Mouse (Mus musculus) midbrain, embryonic 11.5 days (tissue): ENCODE results near the gene Zfp1. TPM values are rescaled to one million over a fixed set of nuclear protein-coding genes. Genes with fewer than 3 reads are reported as not detected.
"Not testable (repeated sequence)": the region's sequence is repeated elsewhere in the genome, so short reads cannot be mapped to it uniquely, and the experiment has no call there.

Source experiments
- ATAC-seq: fragments of 200-750 bp; cut with Nextera tagmentation; 2 replicates; pipeline ENCODE4 v1.8.0; 2017; ENCODE audit warnings: moderate TSS enrichment, moderate library complexity; ENCODE audit not compliant: low FRiP score
- DNase-seq: peaks from one replicate; pipeline ENCODE4 v3.0.0; 2015; ENCODE audit warnings: low spot score; ENCODE audit errors: missing footprints
- H3K27ac ChIP-seq: fragments of 300-500 bp; sonication (generic); 2 replicates; pipeline ENCODE4 v1.5.1; 2014; ENCODE audit warnings: low read depth, low read length
- H3K27me3 ChIP-seq: fragments of 300-500 bp; sonication (generic); 2 replicates; pipeline ENCODE4 v1.6.1; 2014; ENCODE audit warnings: mild to moderate bottlenecking, low read length, moderate library complexity, mixed read lengths; ENCODE audit not compliant: control insufficient read depth, insufficient read depth
- H3K36me3 ChIP-seq: fragments of 300-500 bp; sonication (generic); 2 replicates; pipeline ENCODE4 v1.6.1; 2014; ENCODE audit warnings: mild to moderate bottlenecking, low read length, moderate library complexity, mixed read lengths; ENCODE audit not compliant: control insufficient read depth, insufficient read depth
- H3K4me1 ChIP-seq: fragments of 300-500 bp; sonication (generic); 2 replicates; pipeline ENCODE4 v1.6.1; 2014; ENCODE audit warnings: low read length; ENCODE audit not compliant: control insufficient read depth, insufficient read depth
- H3K4me2 ChIP-seq: fragments of 300-500 bp; sonication (generic); 2 replicates; pipeline ENCODE4 v1.6.1; 2014; ENCODE audit warnings: mild to moderate bottlenecking, moderate library complexity
- H3K4me3 ChIP-seq: fragments of 300-500 bp; sonication (generic); 2 replicates; pipeline ENCODE4 v1.5.1; 2014; ENCODE audit warnings: low read depth, low read length
- H3K9ac ChIP-seq: fragments of 300-500 bp; sonication (generic); 2 replicates; pipeline ENCODE4 v1.6.1; 2014; ENCODE audit warnings: low read length
- H3K9me3 ChIP-seq: fragments of 300-500 bp; sonication (generic); 2 replicates; pipeline ENCODE4 v1.6.1; 2016; ENCODE audit warnings: low read length; ENCODE audit not compliant: control insufficient read depth
- WGBS: fragments of 180-500 bp; shearing (Covaris S2); extraction: QIAGEN DNeasy Blood & Tissue Kit; methylation state at CpG from one replicate; pipeline ENCODE4 v1.1.7; 2014; 5-methylcytosine and 5-hydroxymethylcytosine counted together
- polyA plus RNA-seq: library from polyadenylated mRNA; unstranded; fragments of >200 nt; fragmentation: Nextera tagmentation; extraction: Ambion mirVana; gene quantifications from 2 replicates; pipeline ENCODE4 v1.2.1, GENCODE M21; 2014

Gene Zfp1
- polyA plus RNA-seq, 1 experiment from 2014 or later = 23.8 TPM

GRCm38 (mm10) chr8:111630105-111630521 lies 13.1 kb upstream of the Zfp1 start, which contains the start of gene Ldhd:
Gene Ldhd (minus strand): TSS chr8:111630374.
- no peak for ATAC-seq
- no peak within 1 kb of the TSS for H3K27ac ChIP-seq

GRCm38 (mm10) chr8:111631589-111631988 lies 11.6 kb upstream of the Zfp1 start:
- Histone ChIP-seq H3K36me3 (no peaks in the 10 kb centered on the region), H3K9ac (no peak overlapping the region), H3K4me3 (no peak overlapping the region), H3K27ac (no peak overlapping the region), H3K4me1 (no peaks in the 10 kb centered on the region), H3K27me3 (no peaks in the 10 kb centered on the region), H3K9me3 (no peaks in the 10 kb centered on the region), H3K4me2 (no peak overlapping the region)
- ATAC-seq (no peak), DNase-seq (no peak)
- WGBS = 93% methylated on average over 8 of the region's 8 CpGs

More at GRCm38 (mm10) chr8:111630105-111630521, 13.1 kb upstream of the Zfp1 start, which contains the start of gene Ldhd:
- Histone ChIP-seq H3K9ac (no peak within 1 kb of the TSS), H3K9me3 (no peaks in the 10 kb centered on the region), H3K4me1 (no peaks in the 10 kb centered on the region), H3K4me2 (0 out of 2 replicates have a peak within 1 kb of the TSS, but pooled peaks have one; percentile 4), H3K27me3 (no peaks in the 10 kb centered on the region), H3K36me3 (no peaks in the 10 kb centered on the region), H3K4me3 (no peak within 1 kb of the TSS)
- WGBS = 36% methylated on average over 13 of the region's 13 CpGs
- DNase-seq = no peak

GRCm38 (mm10) chr8:111632976-111633375 lies 10.2 kb upstream of the Zfp1 start:
- Histone ChIP-seq H3K4me1 (no peaks in the 10 kb centered on the region), H3K27ac (no peak overlapping the region), H3K36me3 (no peaks in the 10 kb centered on the region), H3K27me3 (no peaks in the 10 kb centered on the region), H3K4me3 (no peak overlapping the region), H3K9me3 (no peaks in the 10 kb centered on the region), H3K9ac (no peak overlapping the region), H3K4me2 (no peak overlapping the region)
- WGBS = 91% methylated on average over 3 of the region's 3 CpGs
- ATAC-seq (no peak), DNase-seq (no peak)

GRCm38 (mm10) chr8:111638086-111638485 lies 5.1 kb upstream of the Zfp1 start:
- H3K4me3 ChIP-seq = no peak overlapping the region
- DNase-seq = no peak
- peaks cover 4% of the 10 kb centered on the region for H3K4me1 ChIP-seq
- no peak for ATAC-seq
- H3K4me2 ChIP-seq = no peak overlapping the region
- no peaks in the 10 kb centered on the region for H3K27me3 ChIP-seq
- H3K9me3 ChIP-seq = no peaks in the 10 kb centered on the region
- H3K9ac ChIP-seq = no peak overlapping the region
- H3K36me3 ChIP-seq = no peaks in the 10 kb centered on the region
- no peak overlapping the region for H3K27ac ChIP-seq

GRCm38 (mm10) chr8:111641064-111641463 lies 2.1 kb upstream of the Zfp1 start:
- H3K4me1 ChIP-seq = peaks cover 4% of the 10 kb centered on the region
- no peak overlapping the region for H3K4me3 ChIP-seq
- WGBS = 99% methylated on average over 2 of the region's 2 CpGs
- H3K9me3 ChIP-seq = no peaks in the 10 kb centered on the region
- no peak for ATAC-seq
- H3K27me3 ChIP-seq = no peaks in the 10 kb centered on the region
- H3K4me2 ChIP-seq = no peak overlapping the region
- no peak overlapping the region for H3K9ac ChIP-seq
- DNase-seq = no peak
- H3K36me3 ChIP-seq = no peaks in the 10 kb centered on the region
- H3K27ac ChIP-seq = no peak overlapping the region

- H3K4me2 ChIP-seq = peak overlapping the region; percentile 64
- H3K36me3 ChIP-seq = peaks cover 3% of the 10 kb centered on the region; the same call in 1 of the 2 replicates
- no peak overlapping the region for H3K27ac ChIP-seq
- no peak for DNase-seq
- H3K9ac ChIP-seq = peak overlapping the region; percentile 93
- no peaks in the 10 kb centered on the region for H3K27me3 ChIP-seq
- H3K4me1 ChIP-seq = peaks cover 4% of the 10 kb centered on the region
- peak overlapping the region; percentile 80 for H3K4me3 ChIP-seq
- 70% methylated on average over 5 of the region's 5 CpGs for WGBS
- no peaks in the 10 kb centered on the region for H3K9me3 ChIP-seq
- no peak for ATAC-seq
Observed at GRCm38 (mm10) chr8:111642496-111642895, 705 bp upstream of the Zfp1 start.

- no peaks in the 10 kb centered on the region for H3K9me3 ChIP-seq
Observed at GRCm38 (mm10) chr8:111642939-111643263, 300 bp upstream of the Zfp1 start.

GRCm38 (mm10) chr8:111644286-111645051 lies 1.3 kb downstream of the Zfp1 start:
- Histone ChIP-seq H3K4me2 (peak overlapping the region; percentile 64), H3K9ac (peak overlapping the region; percentile 93; the same call in 1 of the 2 replicates), H3K4me3 (peak overlapping the region; percentile 80)
- H3K27ac ChIP-seq, DNase-seq, H3K9me3 ChIP-seq, H3K36me3 ChIP-seq, H3K4me1 ChIP-seq, H3K27me3 ChIP-seq, ATAC-seq: not testable (repeated sequence)
- 81% methylated on average over 12 of the region's 12 CpGs for WGBS

More at GRCm38 (mm10) chr8:111642939-111643263, 300 bp upstream of the Zfp1 start:
- Histone ChIP-seq H3K36me3 (peaks cover 3% of the 10 kb centered on the region; the same call in 1 of the 2 replicates), H3K4me2 (peak overlapping the region; percentile 64), H3K9ac (peak overlapping the region; percentile 93), H3K4me3 (peak overlapping the region; percentile 80), H3K4me1 (peaks cover 4% of the 10 kb centered on the region), H3K27me3 (no peaks in the 10 kb centered on the region), H3K27ac (no peak overlapping the region)
- 13% methylated on average over 5 of the region's 5 CpGs for WGBS
- DNase-seq = no peak
- ATAC-seq = peak; percentile 25; the same call in 1 of the 2 replicates

GRCm38 (mm10) chr8:111645715-111646114 lies 2.5 kb downstream of the Zfp1 start:
- Histone ChIP-seq H3K36me3 (peaks cover 3% of the 10 kb centered on the region; the same call in 1 of the 2 replicates), H3K4me3 (no peak overlapping the region), H3K27ac (no peak overlapping the region), H3K27me3 (no peaks in the 10 kb centered on the region), H3K9me3 (no peaks in the 10 kb centered on the region), H3K4me1 (peaks cover 4% of the 10 kb centered on the region), H3K4me2 (no peak overlapping the region), H3K9ac (no peak overlapping the region)
- WGBS = 91% methylated on average over 8 of the region's 8 CpGs
- ATAC-seq (no peak), DNase-seq (no peak)
